Mouse (Mus musculus) C2C12 (cell line): ENCODE measurements around the gene Olfr455. TPM values are rescaled to one million over a fixed set of nuclear protein-coding genes. Genes with fewer than 3 reads are reported as not detected.

Source experiments
- H3K27me3 ChIP-seq: one replicate; pipeline ENCODE4 v1.6.1; 2011; ENCODE audit not compliant: control insufficient read depth, insufficient read depth, insufficient read length
- H3K36me3 ChIP-seq: one replicate; pipeline ENCODE4 v1.6.1; 2011; ENCODE audit not compliant: control insufficient read depth, insufficient read depth
- H3K4me3 ChIP-seq: one replicate; pipeline ENCODE4 v1.5.1; 2011; ENCODE audit warnings: mild to moderate bottlenecking, control low read depth; ENCODE audit not compliant: poor library complexity, insufficient read depth, severe bottlenecking
- H3K79me2 ChIP-seq: one replicate; pipeline ENCODE4 v1.6.1; 2011; ENCODE audit not compliant: control insufficient read depth, insufficient read depth
- H3K79me3 ChIP-seq: one replicate; pipeline ENCODE4 v1.6.1; 2011; ENCODE audit warnings: low read depth, control low read depth
- H3ac ChIP-seq: one replicate; pipeline ENCODE3; 2011; ENCODE audit warnings: low read depth; ENCODE audit not compliant: control insufficient read depth, insufficient read length
- CEBPB ChIP-seq: IDR thresholded peaks from one replicate; pipeline ENCODE4 v1.6.1; 2011; ENCODE audit warnings: low read depth, mild to moderate bottlenecking, control low read depth, moderate library complexity
- CTCF ChIP-seq: IDR thresholded peaks from one replicate; pipeline ENCODE4 v1.5.1; 2011; ENCODE audit not compliant: control insufficient read depth, insufficient read depth, insufficient read length
- FOSL1 ChIP-seq: IDR thresholded peaks from one replicate; pipeline ENCODE4 v1.8.0; 2011; ENCODE audit warnings: mild to moderate bottlenecking, low read length; ENCODE audit not compliant: poor library complexity, insufficient read depth, severe bottlenecking
- MAX ChIP-seq: IDR thresholded peaks from one replicate; pipeline ENCODE4 v1.6.1; 2011; ENCODE audit warnings: mild to moderate bottlenecking, control low read depth
- MYOD1 ChIP-seq: IDR thresholded peaks from one replicate; pipeline ENCODE4 v1.6.1; 2011; ENCODE audit warnings: low read depth; ENCODE audit not compliant: control insufficient read depth, insufficient read length
- MYOG ChIP-seq: IDR thresholded peaks from one replicate; pipeline ENCODE4 v1.6.1; 2011; ENCODE audit not compliant: control insufficient read depth, insufficient read length; ENCODE audit errors: extremely low read depth
- USF1 ChIP-seq: IDR thresholded peaks from one replicate; pipeline ENCODE4 v1.6.1; 2011; ENCODE audit warnings: low read depth, mild to moderate bottlenecking, control low read depth, moderate library complexity
- long read RNA-seq, 2 experiments: library from polyadenylated mRNA; unstranded; transcript quantifications; one replicate each; pipeline ENCODE4 v2.0.0; 2019 to 2020
- polyA plus RNA-seq: library from polyadenylated mRNA; unstranded; fragments of >200 nt; fragmentation: generic; extraction: Trizol; gene quantifications from one replicate; pipeline ENCODE4 v1.2.1, GENCODE M21; 2012; ENCODE audit warnings: missing spikeins

The Olfr455 gene
- polyA plus RNA-seq = 0.01 TPM
- long read RNA-seq, experiment 1 = 0 reads
- long read RNA-seq, experiment 2 = 0 reads

- H3K36me3 ChIP-seq = no peaks in the 10 kb centered on the region
- H3K27me3 ChIP-seq = no peaks in the 10 kb centered on the region
- no peaks in the 10 kb centered on the region for H3K79me2 ChIP-seq
- no peak within 1 kb of the TSS for H3K4me3 ChIP-seq
- no peak within 1 kb of the TSS for H3ac ChIP-seq
- no peak for TF ChIP-seq USF1
- no peak for TF ChIP-seq MYOG
- no peak for TF ChIP-seq MYOD1
- no peak for TF ChIP-seq CTCF
- no peak for TF ChIP-seq MAX
- TF ChIP-seq CEBPB = no peak
- TF ChIP-seq FOSL1 = no peak
- H3K79me3 ChIP-seq = no peaks in the 10 kb centered on the region
These were observed at the start of gene Olfr455 for GRCm38 (mm10) chr6:42547461-42547860. TSS of gene Olfr455 (minus strand) at chr6:42547587.

GRCm38 (mm10) chr6:42593138-42593882 is 45.9 kb upstream of the Olfr455 start:
- Histone ChIP-seq H3K79me3 (no peaks in the 10 kb centered on the region), H3K27me3 (peaks cover 5% of the 10 kb centered on the region), H3K36me3 (no peaks in the 10 kb centered on the region), H3K4me3 (no peak overlapping the region), H3K79me2 (no peaks in the 10 kb centered on the region), H3ac (no peak overlapping the region)
- TF ChIP-seq MYOD1 = no peak
- TF ChIP-seq MAX = no peak
- TF ChIP-seq CTCF = no peak
- TF ChIP-seq FOSL1 = no peak
- TF ChIP-seq USF1 = no peak
- TF ChIP-seq MYOG = no peak
- TF ChIP-seq CEBPB = no peak

GRCm38 (mm10) chr6:42586569-42586968 is 39.2 kb upstream of the Olfr455 start:
- H3K79me3 ChIP-seq = no peaks in the 10 kb centered on the region
- no peak overlapping the region for H3K4me3 ChIP-seq
- no peak overlapping the region for H3ac ChIP-seq
- H3K36me3 ChIP-seq = no peaks in the 10 kb centered on the region
- H3K27me3 ChIP-seq = no peaks in the 10 kb centered on the region
- TF ChIP-seq FOSL1 = no peak
- TF ChIP-seq MYOG = no peak
- no peak for TF ChIP-seq MYOD1
- TF ChIP-seq MAX = no peak
- no peak for TF ChIP-seq CEBPB
- TF ChIP-seq USF1 = no peak
- TF ChIP-seq CTCF = no peak
- H3K79me2 ChIP-seq = no peaks in the 10 kb centered on the region

- H3K79me2 ChIP-seq = no peaks in the 10 kb centered on the region
- H3ac ChIP-seq = no peak overlapping the region
- TF ChIP-seq CTCF (peak; percentile 32), MYOD1 (no peak)
- no peaks in the 10 kb centered on the region for H3K79me3 ChIP-seq
- no peaks in the 10 kb centered on the region for H3K27me3 ChIP-seq
- no peaks in the 10 kb centered on the region for H3K36me3 ChIP-seq
- no peak overlapping the region for H3K4me3 ChIP-seq
These were observed 36.1 kb upstream of the Olfr455 start for GRCm38 (mm10) chr6:42583488-42583872.

- Histone ChIP-seq H3K79me2 (no peaks in the 10 kb centered on the region), H3K36me3 (no peaks in the 10 kb centered on the region), H3K27me3 (no peaks in the 10 kb centered on the region), H3K79me3 (no peaks in the 10 kb centered on the region), H3K4me3 (no peak overlapping the region), H3ac (no peak overlapping the region)
- no peak for TF ChIP-seq MYOD1
- peak; percentile 42 for TF ChIP-seq CEBPB
These were observed 35.5 kb upstream of the Olfr455 start for GRCm38 (mm10) chr6:42582741-42583487.
